In genomic region chr8:70001176-70001891, GRCm38 (mm10) we compare ENCODE assay signal across 8 mouse cellular contexts. TPM values are rescaled to one million over a fixed set of nuclear protein-coding genes. Genes with fewer than 3 reads are reported as not detected.
A peak's percentile ranks its signal among the peaks of the same experiment; 100 is the strongest.
DNase-seq lines count a peak whose midpoint lies in the region; ATAC-seq and TF ChIP-seq lines count a peak whose summit lies in the region.

No protein-coding gene starts in this region.

- peak; percentile 64 for ATAC-seq in embryonic facial prominence, embryonic 14.5 days (ENCODE audit: low read depth)
- ATAC-seq in heart, embryonic 15.5 days (replicated peaks; ENCODE audit: insufficient number of reproducible peaks, insufficient read depth, low FRiP score, low read depth), result peak; percentile 73

- peak; percentile 88 for DNase-seq in CH12.LX (ENCODE audit: extremely low read depth)
- DNase-seq in adrenal gland, adult (ENCODE audit: inconsistent age in 2 of 2, low spot score in 1 of 2), result peak; percentile 62 to 84
- peak; percentile 90 for DNase-seq in embryonic facial prominence, embryonic 14.5 days (ENCODE audit: low spot score)
- peak; percentile 74 for DNase-seq in kidney, postnatal 14 days
- peak; percentile 72 for DNase-seq in skeletal muscle tissue, adult 2 months (ENCODE audit: low read depth, low spot score)
- no peak for DNase-seq in right cerebral cortex, adult 18-20 months

- H3K9me3 ChIP-seq in CH12.LX (replicated peaks; ENCODE audit: low read length), result no peaks in the 10 kb centered on the region
- H3K9me3 ChIP-seq in embryonic facial prominence, embryonic 14.5 days (ENCODE audit: control insufficient read depth, low read length), result no peaks in the 10 kb centered on the region
- H3K9me3 ChIP-seq in heart, embryonic 15.5 days (replicated peaks), result no peaks in the 10 kb centered on the region
- no peaks in the 10 kb centered on the region for H3K9me3 ChIP-seq in megakaryocyte, embryonic 14.5 days

- peak overlapping the region; percentile 82 for H3K9ac ChIP-seq in CH12.LX (ENCODE audit: insufficient read depth, low read depth)
- H3K9ac ChIP-seq in embryonic facial prominence, embryonic 14.5 days (ENCODE audit: low read depth, low read length), result no peak overlapping the region
- peak overlapping the region; percentile 35 for H3K9ac ChIP-seq in heart, embryonic 15.5 days

- H3K4me1 ChIP-seq in CH12.LX (ENCODE audit: control insufficient read depth in 1 of 2, insufficient read depth in 2 of 2), result peaks cover 4 to 31% of the 10 kb centered on the region in 2 experiments; a peak in 3 of 4 replicates
- H3K4me1 ChIP-seq in embryonic facial prominence, embryonic 14.5 days (ENCODE audit: control insufficient read depth, insufficient read depth, low read length), result no peaks in the 10 kb centered on the region
- H3K4me1 ChIP-seq in heart, embryonic 15.5 days (replicated peaks), result peaks cover 26% of the 10 kb centered on the region
- H3K4me1 ChIP-seq in megakaryocyte, embryonic 14.5 days, result peaks cover 45% of the 10 kb centered on the region

- no peaks in the 10 kb centered on the region for H3K79me2 ChIP-seq in CH12.LX (replicated peaks; ENCODE audit: control insufficient read depth, extremely low read depth, insufficient read depth, poor library complexity, severe bottlenecking)

- no peak; the same call in 1 of the 2 replicates for TF ChIP-seq EP300 in CH12.LX (IDR thresholded peaks at IDR 0.05; ENCODE audit: low read length)

- peak overlapping the region; percentile 34 to 48 (median 37) for H3K4me3 ChIP-seq in CH12.LX (replicated peaks in 1 of 3; ENCODE audit: low read depth in 2 of 3, low read length in 2 of 3, poor library complexity in 1 of 3)
- H3K4me3 ChIP-seq in embryonic facial prominence, embryonic 14.5 days (ENCODE audit: low read depth, low read length), result peak overlapping the region; percentile 13; the same call in 1 of the 2 replicates
- peak overlapping the region; percentile 40 for H3K4me3 ChIP-seq in heart, embryonic 15.5 days
- H3K4me3 ChIP-seq in megakaryocyte, embryonic 14.5 days (replicated peaks), result peak overlapping the region; percentile 91

- H3K27me3 ChIP-seq in CH12.LX (replicated peaks), result no peaks in the 10 kb centered on the region
- H3K27me3 ChIP-seq in embryonic facial prominence, embryonic 14.5 days (replicated peaks; ENCODE audit: control insufficient read depth, insufficient read depth, low read length), result no peaks in the 10 kb centered on the region
- no peaks in the 10 kb centered on the region for H3K27me3 ChIP-seq in heart, embryonic 15.5 days
- H3K27me3 ChIP-seq in megakaryocyte, embryonic 14.5 days (replicated peaks), result no peaks in the 10 kb centered on the region

- H3K27ac ChIP-seq in CH12.LX (ENCODE audit: insufficient read depth, low read depth), result peak overlapping the region; percentile 93
- H3K27ac ChIP-seq in embryonic facial prominence, embryonic 14.5 days (replicated peaks; ENCODE audit: low read depth, low read length), result peak overlapping the region; percentile 57; the same call in 1 of the 2 replicates
- H3K27ac ChIP-seq in heart, embryonic 15.5 days, result peak overlapping the region; percentile 90

- TF ChIP-seq CTCF in CH12.LX (conservative IDR thresholded peaks at IDR 0.05 in 1 of 2, IDR thresholded peaks at IDR 0.05 in 1 of 2; ENCODE audit: low read depth in 2 of 2, low read length in 2 of 2), result peak; percentile 32 to 81; a peak in 3 of 4 replicates

- 2% methylated on average over 16 of the region's 16 CpGs for WGBS in embryonic facial prominence, embryonic 14.5 days
- WGBS in heart, embryonic 15.5 days, result 1% methylated on average over 16 of the region's 16 CpGs

- in situ Hi-C loops in CH12.LX (cut with MboI; ENCODE audit: low pct_ligation_motif_present, low pct_unique_long_range_greater_than_20kb, low sequenced_read_pairs), result loop anchor here (5.0 kb wide), 2 partner anchors 34 to 79 kb away; no protein-coding TSS in a partner anchor

- H3K36me3 ChIP-seq in CH12.LX (replicated peaks in 1 of 2; ENCODE audit: control insufficient read depth in 1 of 2, insufficient read depth in 1 of 2, low read length in 1 of 2), result no peaks in the 10 kb centered on the region
- H3K36me3 ChIP-seq in embryonic facial prominence, embryonic 14.5 days (ENCODE audit: control insufficient read depth, insufficient read depth, low read length), result no peaks in the 10 kb centered on the region
- no peaks in the 10 kb centered on the region for H3K36me3 ChIP-seq in heart, embryonic 15.5 days
- H3K36me3 ChIP-seq in megakaryocyte, embryonic 14.5 days (replicated peaks; ENCODE audit: low read length), result no peaks in the 10 kb centered on the region

- dilution Hi-C loops in CH12.LX (cut with MboI; ENCODE audit: extremely low pct_ligation_motif_present, extremely low pct_unique_long_range_greater_than_20kb, low sequenced_read_pairs), result no loop called here

- peak overlapping the region; percentile 70 for H3K4me2 ChIP-seq in CH12.LX (ENCODE audit: insufficient read depth, low read depth, poor library complexity, severe bottlenecking)
- peak overlapping the region; percentile 50 for H3K4me2 ChIP-seq in embryonic facial prominence, embryonic 14.5 days (ENCODE audit: low read depth, low read length)
- peak overlapping the region; percentile 61 for H3K4me2 ChIP-seq in heart, embryonic 15.5 days

- TF ChIP-seq RAD21 in CH12.LX (IDR thresholded peaks at IDR 0.05; ENCODE audit: low read depth, low read length), result peak; percentile 74

- peak; percentile 85 for TF ChIP-seq POLR2A in CH12.LX (IDR thresholded peaks at IDR 0.05; ENCODE audit: low read depth, low read length)

TF ChIP-seq in CH12.LX, 34 proteins besides CTCF, POLR2A, EP300 and RAD21 (continues in another document):
- TF ChIP-seq CHD1 (IDR thresholded peaks at IDR 0.05; ENCODE audit: low read depth, low read length) (0 out of 2 replicates have a peak, but pooled peaks have one; percentile 44), TCF12 (IDR thresholded peaks at IDR 0.05; ENCODE audit: low read depth, low read length) (peak; percentile 72), MEF2A (IDR thresholded peaks at IDR 0.05; ENCODE audit: borderline replicate concordance, low read depth, low read length) (no peak; the same call in 1 of the 2 replicates), USF2 (conservative IDR thresholded peaks at IDR 0.05; ENCODE audit: low read depth, low read length) (0 out of 2 replicates have a peak, but pooled peaks have one; percentile 8), ZNF384 (IDR thresholded peaks at IDR 0.05; ENCODE audit: low read depth, low read length) (no peak), SMC3 (IDR thresholded peaks at IDR 0.05; ENCODE audit: low read depth, low read length) (peak; percentile 75), CHD2 (IDR thresholded peaks at IDR 0.05; ENCODE audit: low read length) (0 out of 2 replicates have a peak, but pooled peaks have one; percentile 22), MXI1 (IDR thresholded peaks at IDR 0.05; ENCODE audit: low read depth, low read length) (no peak; the same call in none of the 2 replicates), MAFK (IDR thresholded peaks at IDR 0.05; ENCODE audit: insufficient replicate concordance, low read length) (no peak), PAX5 (IDR thresholded peaks at IDR 0.05; ENCODE audit: low read length) (no peak), BHLHE40 (IDR thresholded peaks at IDR 0.05; ENCODE audit: low read depth, low read length) (peak; percentile 61), MYC (IDR thresholded peaks at IDR 0.05; ENCODE audit: low read depth, low read length) (peak; percentile 84; the same call in 1 of the 2 replicates), MAX (IDR thresholded peaks at IDR 0.05; ENCODE audit: low read length) (peak; percentile 88), RCOR1 (conservative IDR thresholded peaks at IDR 0.05; ENCODE audit: low read depth, low read length) (0 out of 2 replicates have a peak, but pooled peaks have one; percentile 42), UBTF (IDR thresholded peaks at IDR 0.05; ENCODE audit: low read depth, low read length) (no peak), MAZ (IDR thresholded peaks at IDR 0.05; ENCODE audit: low read depth, low read length) (0 out of 2 replicates have a peak, but pooled peaks have one; percentile 21), JUN (IDR thresholded peaks at IDR 0.05; ENCODE audit: insufficient read depth, low read depth, low read length) (no peak), TBP (conservative IDR thresholded peaks at IDR 0.05; ENCODE audit: low read depth, low read length) (no peak), ETS1 (conservative IDR thresholded peaks at IDR 0.05; ENCODE audit: low read depth, low read length) (0 out of 2 replicates have a peak, but pooled peaks have one; percentile 5), ZC3H11A (IDR thresholded peaks at IDR 0.05; ENCODE audit: low read depth, low read length) (no peak), POLR2AphosphoS2 (IDR thresholded peaks at IDR 0.05; ENCODE audit: low read depth, low read length) (no peak), ZKSCAN1 (IDR thresholded peaks at IDR 0.05; ENCODE audit: borderline replicate concordance, low read depth, low read length) (no peak), ZMIZ1 (IDR thresholded peaks at IDR 0.05; ENCODE audit: low read depth, low read length) (peak; percentile 59; the same call in 1 of the 2 replicates)

RNA-seq across cellular contexts. Expression of gene Gatad2a, which starts 5.2 kb away (rescaled TPM):
- total RNA-seq in CH12.LX (2012; rRNA removed) (70.8 and 73.2 TPM in 2 replicates), CH12.LX (2014; rRNA removed) (31.5 and 35.7 TPM in 2 replicates)
- polyA plus RNA-seq in CH12.LX (2012; ENCODE audit: insufficient read length, low read depth), result 95.1 and 122 TPM in 2 replicates
- 49.4 and 50.4 TPM in 2 replicates for polyA plus RNA-seq in embryonic facial prominence, embryonic 14.5 days (2014; fragmentation: Nextera tagmentation; extraction: Ambion mirVana)
- polyA plus RNA-seq in heart, embryonic 15.5 days (2015; fragmentation: Nextera tagmentation; extraction: Ambion mirVana), result 33.2 and 46.3 TPM in 2 replicates
- polyA plus RNA-seq in megakaryocyte, embryonic 14.5 days (2012; ENCODE audit: insufficient read depth, low replicate concordance), result 83.9 and 88.5 TPM in 2 replicates

RNA-seq across cellular contexts. Expression of gene Mau2, which starts 41.2 kb away (rescaled TPM):
- total RNA-seq in CH12.LX (2012; rRNA removed) (37.2 and 38.4 TPM in 2 replicates), CH12.LX (2014; rRNA removed) (24.4 and 25.5 TPM in 2 replicates)
- polyA plus RNA-seq in CH12.LX (2012; ENCODE audit: insufficient read length, low read depth), result 15.7 and 19.5 TPM in 2 replicates
- polyA plus RNA-seq in embryonic facial prominence, embryonic 14.5 days (2014; fragmentation: Nextera tagmentation; extraction: Ambion mirVana), result 45.8 and 49.1 TPM in 2 replicates
- polyA plus RNA-seq in heart, embryonic 15.5 days (2015; fragmentation: Nextera tagmentation; extraction: Ambion mirVana), result 32.0 and 43.5 TPM in 2 replicates
- 6.5 and 11.5 TPM in 2 replicates for polyA plus RNA-seq in megakaryocyte, embryonic 14.5 days (2012; ENCODE audit: insufficient read depth, low replicate concordance)

RNA-seq across cellular contexts. Expression of gene Sugp1, which starts 41.3 kb away (rescaled TPM):
- total RNA-seq in CH12.LX (2012; rRNA removed) (21.8 and 24.0 TPM in 2 replicates), CH12.LX (2014; rRNA removed) (5.0 and 5.3 TPM in 2 replicates)
- polyA plus RNA-seq in CH12.LX (2012; ENCODE audit: insufficient read length, low read depth), result 43.9 and 44.2 TPM in 2 replicates
- 25.1 and 33.5 TPM in 2 replicates for polyA plus RNA-seq in embryonic facial prominence, embryonic 14.5 days (2014; fragmentation: Nextera tagmentation; extraction: Ambion mirVana)
- polyA plus RNA-seq in heart, embryonic 15.5 days (2015; fragmentation: Nextera tagmentation; extraction: Ambion mirVana), result 25.4 and 31.5 TPM in 2 replicates
- 38.9 and 42.3 TPM in 2 replicates for polyA plus RNA-seq in megakaryocyte, embryonic 14.5 days (2012; ENCODE audit: insufficient read depth, low replicate concordance)

Comparison
In these comparisons a context has a peak if more than half of its experiments do, and no peak if none do; other contexts are left out.
1. H3K4me3 ChIP-seq: peak in every context shown above with its lines; median percentile 91 in megakaryocyte, embryonic 14.5 days; 40 in heart, embryonic 15.5 days; 37 in CH12.LX; 13 in embryonic facial prominence, embryonic 14.5 days.